Mouse (Mus musculus) heart, adult 2 months (tissue): ENCODE results near the gene Gm16368. TPM values are rescaled to one million over a fixed set of nuclear protein-coding genes. Genes with fewer than 3 reads are reported as not detected.
"Not testable (repeated sequence)": the region's sequence is repeated elsewhere in the genome, so short reads cannot be mapped to it uniquely, and the experiment has no call there.

Experiments used
- DNase-seq, 2 experiments: peaks; one replicate each; pipeline ENCODE4 v3.0.0; 2021
- H3K27ac ChIP-seq: fragments of 200-600 bp; 2 replicates; pipeline ENCODE4 v1.8.1; 2022
- H3K27me3 ChIP-seq: fragments of 200-500 bp; 2 replicates; pipeline ENCODE4 v1.6.1; 2012; ENCODE audit warnings: mild to moderate bottlenecking, low read length, inconsistent platforms, mixed read lengths; ENCODE audit not compliant: control insufficient read depth, insufficient read depth
- H3K36me3 ChIP-seq: fragments of 200-500 bp; 2 replicates; pipeline ENCODE4 v1.6.1; 2012; ENCODE audit warnings: low read length, inconsistent platforms; ENCODE audit not compliant: control insufficient read depth, insufficient read depth
- H3K4me1 ChIP-seq: fragments of 200-500 bp; 2 replicates; pipeline ENCODE4 v1.6.1; 2011; ENCODE audit warnings: low read length; ENCODE audit not compliant: control insufficient read depth, insufficient read depth
- H3K4me3 ChIP-seq: fragments of 200-600 bp; 2 replicates; pipeline ENCODE4 v1.8.1; 2022
- H3K79me2 ChIP-seq: fragments of 200-500 bp; replicated peaks from 2 replicates; pipeline ENCODE4 v1.6.1; 2012; ENCODE audit warnings: mild to moderate bottlenecking, inconsistent platforms, low read length, moderate library complexity, mixed read lengths; ENCODE audit not compliant: control insufficient read depth, insufficient read depth
- H3K9ac ChIP-seq: fragments of 200-500 bp; 2 replicates; pipeline ENCODE4 v1.6.1; 2012; ENCODE audit warnings: low read depth, mild to moderate bottlenecking, control low read depth, inconsistent platforms, low read length, mixed read lengths
- WGBS: fragments of 180-500 bp; shearing (Covaris S2); methylation state at CpG from one replicate; pipeline ENCODE4 v1.1.7; 2018; 5-methylcytosine and 5-hydroxymethylcytosine counted together
- intact Hi-C: fragments of 180-260 bp; cut with DNase I; formaldehyde crosslinking; loops from one replicate; pipeline ENCODE4 v1.15.1; 2025
- long read RNA-seq: library from polyadenylated mRNA; stranded (forward); transcript quantifications from one replicate; pipeline ENCODE4 v2.0.0, GENCODE M21; 2021
- polyA plus RNA-seq: library from polyadenylated mRNA; depleted of rRNA; stranded (reverse); fragments of >200 nt; gene quantifications from 2 replicates; pipeline ENCODE4 v1.2.3, GENCODE M21; 2012; rRNA removed
- total RNA-seq, 2 experiments: library from RNA; stranded (reverse); gene quantifications; 2 replicates each; pipeline ENCODE4 v1.2.3; 2021

The Gm16368 gene
- total RNA-seq (not detected), polyA plus RNA-seq (not detected in 2 replicates)
- long read RNA-seq, result 0 reads

GRCm38 (mm10) chr12:88083397-88083796, at the start of gene Gm16368:
TSS of gene Gm16368 (plus strand) at chr12:88083697.
- H3K36me3 ChIP-seq, H3K4me1 ChIP-seq, DNase-seq, H3K4me3 ChIP-seq, intact Hi-C loops, H3K27me3 ChIP-seq, H3K79me2 ChIP-seq, H3K27ac ChIP-seq, H3K9ac ChIP-seq: not testable (repeated sequence)
- 50% methylated on average over 1 of the region's 1 CpGs for WGBS

GRCm38 (mm10) chr12:88039062-88039461, 44.4 kb upstream of the Gm16368 start:
- H3K9ac ChIP-seq, H3K4me3 ChIP-seq, intact Hi-C loops, H3K27ac ChIP-seq, H3K4me1 ChIP-seq, H3K27me3 ChIP-seq, DNase-seq, H3K79me2 ChIP-seq, H3K36me3 ChIP-seq: not testable (repeated sequence)

- H3K4me3 ChIP-seq, H3K36me3 ChIP-seq, H3K4me1 ChIP-seq, intact Hi-C loops, H3K27me3 ChIP-seq, DNase-seq, H3K79me2 ChIP-seq, H3K27ac ChIP-seq, H3K9ac ChIP-seq: not testable (repeated sequence)
- 81% methylated on average over 1 of the region's 1 CpGs for WGBS
Observed at GRCm38 (mm10) chr12:88039703-88040102, 43.8 kb upstream of the Gm16368 start.

DNA sequence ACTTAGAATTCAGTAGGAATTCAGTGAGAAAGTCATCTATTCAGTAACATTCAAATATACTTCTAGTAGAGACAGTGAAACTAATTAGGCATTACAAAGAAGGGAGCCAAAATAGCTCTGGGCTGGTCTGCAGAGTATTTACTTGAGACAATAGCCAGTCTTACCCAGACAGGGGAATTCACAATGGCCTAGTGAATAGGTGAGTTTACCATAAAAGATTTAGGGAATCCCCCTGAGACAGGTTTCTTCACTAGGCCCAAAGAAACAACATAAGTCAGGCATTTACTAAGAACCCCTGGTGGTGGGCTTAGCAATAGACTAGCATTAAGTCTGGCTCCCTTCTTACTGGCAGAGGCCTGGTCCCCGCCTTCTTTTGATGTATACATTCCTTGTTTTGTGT, 38.3 kb upstream of the Gm16368 start:
- H3K79me2 ChIP-seq, DNase-seq, H3K27ac ChIP-seq, H3K36me3 ChIP-seq, H3K4me1 ChIP-seq, intact Hi-C loops, H3K9ac ChIP-seq, H3K4me3 ChIP-seq, H3K27me3 ChIP-seq: not testable (repeated sequence)
- WGBS, result 51% methylated on average over 1 of the region's 1 CpGs

Other genes starting within 250 kb of the Gm16368 start
- not detected for gene Gm2001, start 241.4 kb upstream of the Gm16368 start, total RNA-seq
- not detected in 2 replicates for gene Gm2001, start 241.4 kb upstream of the Gm16368 start, polyA plus RNA-seq
- not detected for gene Gm2016, start 209.6 kb upstream of the Gm16368 start, total RNA-seq
- not detected in 2 replicates for gene Gm2016, start 209.6 kb upstream of the Gm16368 start, polyA plus RNA-seq
- gene Gm2022, start 188.3 kb upstream of the Gm16368 start, total RNA-seq, result not detected
- not detected in 2 replicates for gene Gm2022, start 188.3 kb upstream of the Gm16368 start, polyA plus RNA-seq
- not detected for gene Gm2035, start 163.8 kb upstream of the Gm16368 start, total RNA-seq
- gene Gm2035, start 163.8 kb upstream of the Gm16368 start, polyA plus RNA-seq, result not detected in 2 replicates
- not detected for gene Gm2042, start 129.6 kb upstream of the Gm16368 start, total RNA-seq
- not detected in 2 replicates for gene Gm2042, start 129.6 kb upstream of the Gm16368 start, polyA plus RNA-seq
- gene Gm2075, start 71.8 kb upstream of the Gm16368 start, total RNA-seq, result not detected
- gene Gm2075, start 71.8 kb upstream of the Gm16368 start, polyA plus RNA-seq, result not detected in 2 replicates
- not detected for gene Gm6803, start 64.9 kb upstream of the Gm16368 start, total RNA-seq
- not detected in 2 replicates for gene Gm6803, start 64.9 kb upstream of the Gm16368 start, polyA plus RNA-seq
- gene Gm2056, start 56.7 kb upstream of the Gm16368 start, total RNA-seq, result not detected
- not detected in 2 replicates for gene Gm2056, start 56.7 kb upstream of the Gm16368 start, polyA plus RNA-seq
- gene Gm10436, start 98.4 kb downstream of the Gm16368 start, total RNA-seq, result not detected
- gene Gm10436, start 98.4 kb downstream of the Gm16368 start, polyA plus RNA-seq, result not detected in 2 replicates
- not detected for gene Gm8332, start 166.4 kb downstream of the Gm16368 start, total RNA-seq
- not detected in 2 replicates for gene Gm8332, start 166.4 kb downstream of the Gm16368 start, polyA plus RNA-seq
- not detected for gene Gm5662, start 190.8 kb downstream of the Gm16368 start, total RNA-seq
- not detected in 2 replicates for gene Gm5662, start 190.8 kb downstream of the Gm16368 start, polyA plus RNA-seq
- gene Gm5039, start 240.3 kb downstream of the Gm16368 start, total RNA-seq, result not detected
- not detected in 2 replicates for gene Gm5039, start 240.3 kb downstream of the Gm16368 start, polyA plus RNA-seq